Mouse (Mus musculus) testis, adult 2 months (tissue): ENCODE data around the gene Vav1. TPM values are rescaled to one million over a fixed set of nuclear protein-coding genes. Genes with fewer than 3 reads are reported as not detected.

Experiments used
- H3K27ac ChIP-seq: fragments of 200-500 bp; 2 replicates; pipeline ENCODE4 v1.5.1; 2012; ENCODE audit warnings: low read depth, low read length; ENCODE audit not compliant: control insufficient read depth, insufficient read depth
- H3K27me3 ChIP-seq: fragments of 200-500 bp; 2 replicates; pipeline ENCODE4 v1.6.1; 2012; ENCODE audit warnings: mild to moderate bottlenecking, low read length, moderate library complexity; ENCODE audit not compliant: control insufficient read depth, insufficient read depth
- H3K36me3 ChIP-seq: fragments of 200-500 bp; 2 replicates; pipeline ENCODE4 v1.6.1; 2012; ENCODE audit warnings: mild to moderate bottlenecking, low read length; ENCODE audit not compliant: control insufficient read depth, insufficient read depth
- H3K4me1 ChIP-seq: fragments of 200-500 bp; 2 replicates; pipeline ENCODE4 v1.6.1; 2012; ENCODE audit warnings: low read length; ENCODE audit not compliant: control insufficient read depth, insufficient read depth
- H3K4me3 ChIP-seq: fragments of 200-500 bp; 2 replicates; pipeline ENCODE4 v1.5.1; 2012; ENCODE audit warnings: low read depth, mild to moderate bottlenecking, low read length, moderate library complexity, mixed read lengths; ENCODE audit not compliant: control insufficient read depth
- CTCF ChIP-seq: fragments of 200-500 bp; IDR thresholded peaks from 2 replicates; pipeline ENCODE4 v1.5.1; 2012; ENCODE audit warnings: low read depth, mild to moderate bottlenecking, inconsistent platforms, low read length, moderate library complexity; ENCODE audit not compliant: control insufficient read depth, insufficient read depth, insufficient replicate concordance
- POLR2A ChIP-seq: fragments of 200-500 bp; IDR thresholded peaks from 2 replicates; pipeline ENCODE4 v1.6.1; 2012; ENCODE audit warnings: low read depth, mild to moderate bottlenecking, inconsistent platforms, low read length, moderate library complexity; ENCODE audit not compliant: control insufficient read depth
- polyA plus RNA-seq: library from polyadenylated mRNA; depleted of rRNA; stranded (reverse); fragments of >200 nt; gene quantifications from 2 replicates; pipeline ENCODE4 v1.2.3, GENCODE M21; 2012; rRNA removed

The Vav1 gene
- polyA plus RNA-seq, 1 experiment = 8.4 TPM

- TF ChIP-seq CTCF (no peak), POLR2A (no peak)
- H3K27me3 ChIP-seq = no peaks in the 10 kb centered on the region
These were observed 68.9 kb downstream of the Vav1 start for GRCm38 (mm10) chr17:57347781-57348180.

GRCm38 (mm10) chr17:57349067-57349466 lies 70.2 kb downstream of the Vav1 start:
- Histone ChIP-seq H3K36me3 (no peaks in the 10 kb centered on the region), H3K4me1 (no peaks in the 10 kb centered on the region), H3K4me3 (no peak overlapping the region), H3K27me3 (no peaks in the 10 kb centered on the region), H3K27ac (no peak overlapping the region)
- TF ChIP-seq POLR2A (no peak), CTCF (no peak)

More at GRCm38 (mm10) chr17:57347781-57348180, 68.9 kb downstream of the Vav1 start:
- Histone ChIP-seq H3K36me3 (no peaks in the 10 kb centered on the region), H3K27ac (no peak overlapping the region), H3K4me3 (no peak overlapping the region), H3K4me1 (no peaks in the 10 kb centered on the region)

- TF ChIP-seq CTCF (no peak), POLR2A (no peak)
These were observed 71.3 kb downstream of the Vav1 start for GRCm38 (mm10) chr17:57350212-57350611.

GRCm38 (mm10) chr17:57351107-57351506 lies 72.2 kb downstream of the Vav1 start:
- no peaks in the 10 kb centered on the region for H3K27me3 ChIP-seq
- TF ChIP-seq POLR2A = no peak
- no peak for TF ChIP-seq CTCF
- no peak overlapping the region for H3K4me3 ChIP-seq
- H3K36me3 ChIP-seq = no peaks in the 10 kb centered on the region
- no peaks in the 10 kb centered on the region for H3K4me1 ChIP-seq
- no peak overlapping the region for H3K27ac ChIP-seq

More at GRCm38 (mm10) chr17:57350212-57350611, 71.3 kb downstream of the Vav1 start:
- Histone ChIP-seq H3K27me3 (no peaks in the 10 kb centered on the region), H3K27ac (no peak overlapping the region), H3K4me3 (no peak overlapping the region), H3K4me1 (no peaks in the 10 kb centered on the region), H3K36me3 (no peaks in the 10 kb centered on the region)

- no peak for TF ChIP-seq CTCF
- TF ChIP-seq POLR2A = no peak
- H3K4me1 ChIP-seq = no peaks in the 10 kb centered on the region
These were observed 79.5 kb downstream of the Vav1 start, which contains the start of gene Adgre1 for GRCm38 (mm10) chr17:57358441-57358840. Gene Adgre1, plus strand, starts transcription at chr17:57358691.

GRCm38 (mm10) chr17:57359485-57360241 lies 80.8 kb downstream of the Vav1 start:
- TF ChIP-seq CTCF (no peak), POLR2A (no peak)
- no peaks in the 10 kb centered on the region for H3K27me3 ChIP-seq
- H3K4me3 ChIP-seq = no peak overlapping the region
- no peaks in the 10 kb centered on the region for H3K4me1 ChIP-seq
- H3K36me3 ChIP-seq = no peaks in the 10 kb centered on the region
- no peak overlapping the region for H3K27ac ChIP-seq

More at GRCm38 (mm10) chr17:57358441-57358840, 79.5 kb downstream of the Vav1 start, which contains the start of gene Adgre1:
- Histone ChIP-seq H3K4me3 (no peak within 1 kb of the TSS), H3K36me3 (no peaks in the 10 kb centered on the region), H3K27me3 (no peaks in the 10 kb centered on the region), H3K27ac (no peak within 1 kb of the TSS)

Other genes with a start within 250 kb of the Vav1 start
- 45.2 and 45.9 TPM in 2 replicates for gene Khsrp, start 247.6 kb upstream of the Vav1 start, polyA plus RNA-seq
- gene Slc25a41, start 237.4 kb upstream of the Vav1 start, polyA plus RNA-seq = 45.5 and 48.0 TPM in 2 replicates
- gene Crb3, start 220.0 kb upstream of the Vav1 start, polyA plus RNA-seq = 2.4 and 4.3 TPM in 2 replicates
- gene Slc25a23, start 219.2 kb upstream of the Vav1 start, polyA plus RNA-seq = 8.8 and 8.9 TPM in 2 replicates
- gene Dennd1c, start 200.6 kb upstream of the Vav1 start, polyA plus RNA-seq = 0.35 and 0.41 TPM in 2 replicates
- gene Tubb4a, start 191.3 kb upstream of the Vav1 start, polyA plus RNA-seq = 0.06 and 0.08 TPM in 2 replicates
- gene Tnfsf9, start 173.8 kb upstream of the Vav1 start, polyA plus RNA-seq = 0.10 TPM in 1 of 2 replicates, not detected in the other
- not detected in 2 replicates for gene Cd70, start 129.3 kb upstream of the Vav1 start, polyA plus RNA-seq
- gene Tnfsf14, start 84.9 kb upstream of the Vav1 start, polyA plus RNA-seq = not detected in 2 replicates
- gene C3, start 51.0 kb upstream of the Vav1 start, polyA plus RNA-seq = 6.3 and 12.4 TPM in 2 replicates
- 34.1 and 37.3 TPM in 2 replicates for gene Gpr108, start 30.7 kb upstream of the Vav1 start, polyA plus RNA-seq
- gene Trip10, start 29.6 kb upstream of the Vav1 start, polyA plus RNA-seq = 4.5 and 5.6 TPM in 2 replicates
- gene Adgre1, start 79.6 kb downstream of the Vav1 start, polyA plus RNA-seq = 1.9 and 2.6 TPM in 2 replicates